Mouse (Mus musculus) stomach, postnatal 0 days (tissue): ENCODE measurements at regions not wholly inside any gene's neighbourhood (a gene's known extent, or its start where the extent isn't known, plus 50 kb on each side); places are given as distances from the start of the nearest gene placed in this dataset.

Source experiments
- CTCF ChIP-seq: IDR thresholded peaks from 2 replicates; pipeline ENCODE4 v1.5.1; 2016; ENCODE audit warnings: antibody characterized with exemption, low read depth, mild to moderate bottlenecking, moderate library complexity
- EP300 ChIP-seq: optimal IDR thresholded peaks from 2 replicates; pipeline ENCODE3; 2016; ENCODE audit warnings: antibody characterized with exemption

GRCm38 (mm10) chr7:116701466-116702342 is 197.5 kb downstream of the Nucb2 start:
- TF ChIP-seq CTCF (peak; percentile 94), EP300 (no peak)
